Mouse (Mus musculus): ENCODE data around the gene Ptprd. TPM values are rescaled to one million over a fixed set of nuclear protein-coding genes. Genes with fewer than 3 reads are reported as not detected.

The Ptprd gene
- polyA plus RNA-seq, 1 experiment, result 1.2 TPM

DNA sequence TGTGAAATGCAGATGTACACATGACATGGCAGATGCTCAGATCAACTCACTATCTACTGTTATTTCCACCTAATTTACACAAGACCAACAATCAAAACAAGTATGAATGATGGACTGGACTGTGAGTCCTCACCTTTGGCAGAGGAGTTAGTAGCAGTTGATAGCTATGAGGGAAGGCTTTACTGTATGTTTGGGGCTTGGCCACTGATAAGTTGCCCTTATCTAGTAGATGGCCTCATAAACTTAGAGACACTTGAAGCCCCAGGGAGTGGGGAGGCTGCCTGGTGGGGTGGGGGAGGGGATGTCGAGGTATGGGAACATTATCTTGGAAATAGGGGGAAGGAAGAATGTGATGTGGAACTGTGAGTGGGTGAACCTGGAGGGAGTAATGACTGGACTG is 448.0 kb downstream of the Ptprd start:
- H3K79me3 ChIP-seq (ENCODE audit: low read depth), result no peaks in the 10 kb centered on the region
- H3K79me2 ChIP-seq (ENCODE audit: control insufficient read depth, insufficient read depth), result no peaks in the 10 kb centered on the region
- H3ac ChIP-seq (ENCODE audit: control insufficient read depth, insufficient read length, low read depth), result no peak overlapping the region
- no peak for TF ChIP-seq USF1 (IDR thresholded peaks at IDR 0.05; ENCODE audit: low read depth)
- H3K36me3 ChIP-seq (ENCODE audit: control insufficient read depth, insufficient read depth), result no peaks in the 10 kb centered on the region
- no peaks in the 10 kb centered on the region for H3K27me3 ChIP-seq (ENCODE audit: control insufficient read depth, insufficient read depth, insufficient read length)
- no peak overlapping the region for H3K4me3 ChIP-seq (ENCODE audit: insufficient read depth, poor library complexity, severe bottlenecking)

DNA sequence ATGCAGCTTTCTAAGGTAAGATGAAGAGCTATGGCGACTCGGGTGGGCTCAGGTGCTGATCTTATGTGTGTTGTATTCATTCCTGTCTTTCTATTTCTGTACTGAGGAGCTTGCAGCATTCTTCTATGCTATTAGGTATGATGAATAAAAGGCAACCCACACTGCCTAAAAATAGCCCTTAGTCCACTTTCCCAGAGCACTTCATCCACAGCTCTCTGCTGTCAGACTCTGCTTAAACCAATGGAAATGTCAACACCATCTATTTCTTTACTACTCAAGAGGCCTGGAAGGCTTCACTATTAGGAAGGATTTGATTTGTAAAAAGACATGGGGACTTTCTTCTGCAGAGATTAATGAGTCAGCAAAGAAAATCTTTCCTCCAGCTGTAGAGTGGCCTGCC is 468.4 kb downstream of the Ptprd start:
- no peak for TF ChIP-seq MYOG (IDR thresholded peaks at IDR 0.05; ENCODE audit: control insufficient read depth, extremely low read depth, insufficient read length)
- TF ChIP-seq FOSL1 (IDR thresholded peaks at IDR 0.05; ENCODE audit: insufficient read depth, low read length, poor library complexity, severe bottlenecking), result no peak
- no peak for TF ChIP-seq USF1 (IDR thresholded peaks at IDR 0.05; ENCODE audit: low read depth)
- no peak for TF ChIP-seq CEBPB (IDR thresholded peaks at IDR 0.05; ENCODE audit: low read depth)
- no peak for TF ChIP-seq CTCF (IDR thresholded peaks at IDR 0.05; ENCODE audit: control insufficient read depth, insufficient read depth, insufficient read length)
- no peak for TF ChIP-seq MYOD1 (IDR thresholded peaks at IDR 0.05; ENCODE audit: control insufficient read depth, insufficient read length, low read depth)
- no peak for TF ChIP-seq MAX (IDR thresholded peaks at IDR 0.05)
- H3K79me2 ChIP-seq (ENCODE audit: control insufficient read depth, insufficient read depth), result no peaks in the 10 kb centered on the region
- H3K36me3 ChIP-seq (ENCODE audit: control insufficient read depth, insufficient read depth), result no peaks in the 10 kb centered on the region
- no peak overlapping the region for H3ac ChIP-seq (ENCODE audit: control insufficient read depth, insufficient read length, low read depth)
- no peaks in the 10 kb centered on the region for H3K79me3 ChIP-seq (ENCODE audit: low read depth)
- H3K27me3 ChIP-seq (ENCODE audit: control insufficient read depth, insufficient read depth, insufficient read length), result no peaks in the 10 kb centered on the region
- no peak overlapping the region for H3K4me3 ChIP-seq (ENCODE audit: insufficient read depth, poor library complexity, severe bottlenecking)

DNA sequence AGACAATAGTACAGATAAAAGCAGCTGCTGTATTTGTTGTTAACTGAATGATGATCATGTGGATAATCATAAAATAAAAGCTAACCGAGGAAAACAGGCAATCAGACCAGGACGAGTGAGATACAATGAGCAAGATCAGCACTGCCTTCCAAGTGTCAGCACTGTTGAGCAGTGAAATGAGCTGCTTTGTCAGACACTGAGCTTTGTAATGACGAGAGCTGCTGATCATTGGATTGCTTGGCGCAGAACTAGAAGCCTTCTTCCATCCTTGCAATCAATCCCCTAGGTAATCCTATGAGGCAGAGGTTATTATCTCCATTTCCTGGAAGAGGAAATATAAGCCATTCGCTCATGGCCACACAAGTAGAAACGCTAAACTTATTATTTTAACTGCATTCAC is 489.9 kb downstream of the Ptprd start:
- H3K36me3 ChIP-seq (ENCODE audit: control insufficient read depth, insufficient read depth), result no peaks in the 10 kb centered on the region
- TF ChIP-seq FOSL1 (IDR thresholded peaks at IDR 0.05; ENCODE audit: insufficient read depth, low read length, poor library complexity, severe bottlenecking) (no peak), CTCF (IDR thresholded peaks at IDR 0.05; ENCODE audit: control insufficient read depth, insufficient read depth, insufficient read length) (no peak), MAX (IDR thresholded peaks at IDR 0.05) (no peak), MYOD1 (IDR thresholded peaks at IDR 0.05; ENCODE audit: control insufficient read depth, insufficient read length, low read depth) (no peak)
- no peaks in the 10 kb centered on the region for H3K79me2 ChIP-seq (ENCODE audit: control insufficient read depth, insufficient read depth)
- no peaks in the 10 kb centered on the region for H3K79me3 ChIP-seq (ENCODE audit: low read depth)
- no peak overlapping the region for H3ac ChIP-seq (ENCODE audit: control insufficient read depth, insufficient read length, low read depth)
- H3K27me3 ChIP-seq (ENCODE audit: control insufficient read depth, insufficient read depth, insufficient read length), result no peaks in the 10 kb centered on the region
- H3K4me3 ChIP-seq (ENCODE audit: insufficient read depth, poor library complexity, severe bottlenecking), result no peak overlapping the region

DNA sequence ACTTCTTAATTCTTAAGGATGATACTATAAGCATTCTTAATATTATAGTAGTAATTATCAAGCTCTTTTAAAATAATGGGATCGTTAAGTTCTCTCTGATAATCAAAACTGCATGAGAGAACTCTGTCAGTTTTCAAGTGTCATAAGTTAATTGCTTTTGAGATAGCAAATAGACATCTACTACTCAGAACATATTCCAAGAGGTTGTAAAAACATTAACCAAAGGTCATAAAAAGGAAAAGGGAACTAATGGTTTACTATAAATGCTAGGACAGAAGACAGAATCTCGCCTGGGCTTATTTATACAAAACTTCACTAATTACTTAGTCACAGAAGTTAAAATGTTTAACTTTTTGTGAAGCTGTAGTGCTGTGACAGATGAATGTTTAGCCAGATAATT is 494.0 kb downstream of the Ptprd start:
- H3K27me3 ChIP-seq (ENCODE audit: control insufficient read depth, insufficient read depth, insufficient read length), result no peaks in the 10 kb centered on the region
- H3ac ChIP-seq (ENCODE audit: control insufficient read depth, insufficient read length, low read depth), result no peak overlapping the region
- H3K4me3 ChIP-seq (ENCODE audit: insufficient read depth, poor library complexity, severe bottlenecking), result no peak overlapping the region
- no peaks in the 10 kb centered on the region for H3K36me3 ChIP-seq (ENCODE audit: control insufficient read depth, insufficient read depth)
- no peaks in the 10 kb centered on the region for H3K79me3 ChIP-seq (ENCODE audit: low read depth)
- no peak for TF ChIP-seq MYOD1 (IDR thresholded peaks at IDR 0.05; ENCODE audit: control insufficient read depth, insufficient read length, low read depth)
- no peak for TF ChIP-seq MYOG (IDR thresholded peaks at IDR 0.05; ENCODE audit: control insufficient read depth, extremely low read depth, insufficient read length)
- no peak for TF ChIP-seq MAX (IDR thresholded peaks at IDR 0.05)
- TF ChIP-seq FOSL1 (IDR thresholded peaks at IDR 0.05; ENCODE audit: insufficient read depth, low read length, poor library complexity, severe bottlenecking), result no peak
- TF ChIP-seq CTCF (IDR thresholded peaks at IDR 0.05; ENCODE audit: control insufficient read depth, insufficient read depth, insufficient read length), result no peak
- TF ChIP-seq CEBPB (IDR thresholded peaks at IDR 0.05; ENCODE audit: low read depth), result no peak
- TF ChIP-seq USF1 (IDR thresholded peaks at IDR 0.05; ENCODE audit: low read depth), result no peak
- H3K79me2 ChIP-seq (ENCODE audit: control insufficient read depth, insufficient read depth), result no peaks in the 10 kb centered on the region

DNA sequence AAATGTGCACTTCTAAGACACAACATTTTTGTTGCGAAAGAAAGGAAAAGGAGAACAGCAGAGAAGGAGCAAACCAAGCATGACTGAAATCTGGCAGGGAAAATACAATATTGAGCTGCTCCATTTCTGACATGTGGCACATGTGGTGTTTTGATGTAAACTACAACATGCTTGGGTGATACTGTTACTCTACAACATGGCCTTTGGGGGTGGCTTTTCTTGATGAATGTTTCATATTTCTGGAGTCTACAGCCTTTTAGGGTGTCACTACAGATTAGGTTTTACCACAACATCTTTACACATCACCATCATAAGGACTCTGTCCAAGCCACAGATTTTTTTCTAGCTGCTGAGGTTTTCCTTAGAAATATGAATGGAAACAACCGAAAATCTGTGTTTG is 501.5 kb downstream of the Ptprd start:
- no peak for TF ChIP-seq MAX (IDR thresholded peaks at IDR 0.05)
- no peak for TF ChIP-seq CTCF (IDR thresholded peaks at IDR 0.05; ENCODE audit: control insufficient read depth, insufficient read depth, insufficient read length)
- TF ChIP-seq MYOG (IDR thresholded peaks at IDR 0.05; ENCODE audit: control insufficient read depth, extremely low read depth, insufficient read length), result no peak
- no peak for TF ChIP-seq FOSL1 (IDR thresholded peaks at IDR 0.05; ENCODE audit: insufficient read depth, low read length, poor library complexity, severe bottlenecking)
- no peak for TF ChIP-seq MYOD1 (IDR thresholded peaks at IDR 0.05; ENCODE audit: control insufficient read depth, insufficient read length, low read depth)
- no peak for TF ChIP-seq USF1 (IDR thresholded peaks at IDR 0.05; ENCODE audit: low read depth)
- TF ChIP-seq CEBPB (IDR thresholded peaks at IDR 0.05; ENCODE audit: low read depth), result no peak
- H3K79me2 ChIP-seq (ENCODE audit: control insufficient read depth, insufficient read depth), result no peaks in the 10 kb centered on the region
- no peaks in the 10 kb centered on the region for H3K36me3 ChIP-seq (ENCODE audit: control insufficient read depth, insufficient read depth)
- H3K27me3 ChIP-seq (ENCODE audit: control insufficient read depth, insufficient read depth, insufficient read length), result no peaks in the 10 kb centered on the region
- no peak overlapping the region for H3K4me3 ChIP-seq (ENCODE audit: insufficient read depth, poor library complexity, severe bottlenecking)
- H3K79me3 ChIP-seq (ENCODE audit: low read depth), result no peaks in the 10 kb centered on the region
- no peak overlapping the region for H3ac ChIP-seq (ENCODE audit: control insufficient read depth, insufficient read length, low read depth)

DNA sequence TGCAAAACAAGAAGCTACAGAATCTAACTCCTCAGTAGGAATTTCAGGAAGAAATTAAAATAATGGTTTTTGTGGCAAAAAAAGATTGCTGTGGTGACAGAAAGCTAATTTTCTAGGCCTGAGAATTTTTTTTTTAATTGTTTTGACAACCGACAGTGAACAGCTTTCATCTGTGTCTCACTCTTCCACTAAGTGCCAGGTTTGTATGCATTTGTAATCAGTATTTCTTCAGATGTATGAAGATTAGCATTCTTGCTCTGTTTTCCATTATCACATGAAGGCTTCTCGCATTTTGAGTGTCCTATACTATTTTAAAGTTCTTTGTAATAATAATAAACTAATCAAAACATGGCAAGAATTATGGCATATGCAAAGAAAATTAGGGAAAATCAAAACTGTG is 513.5 kb downstream of the Ptprd start:
- TF ChIP-seq CTCF (IDR thresholded peaks at IDR 0.05; ENCODE audit: control insufficient read depth, insufficient read depth, insufficient read length), result no peak
- H3K79me3 ChIP-seq (ENCODE audit: low read depth), result no peaks in the 10 kb centered on the region
- H3K36me3 ChIP-seq (ENCODE audit: control insufficient read depth, insufficient read depth), result no peaks in the 10 kb centered on the region
- no peak overlapping the region for H3K4me3 ChIP-seq (ENCODE audit: insufficient read depth, poor library complexity, severe bottlenecking)
- H3K79me2 ChIP-seq (ENCODE audit: control insufficient read depth, insufficient read depth), result no peaks in the 10 kb centered on the region
- H3ac ChIP-seq (ENCODE audit: control insufficient read depth, insufficient read length, low read depth), result no peak overlapping the region
- no peaks in the 10 kb centered on the region for H3K27me3 ChIP-seq (ENCODE audit: control insufficient read depth, insufficient read depth, insufficient read length)
